Mouse (Mus musculus) limb, embryonic 15.5 days (tissue): ENCODE results near the gene Cdc42bpa. TPM values are rescaled to one million over a fixed set of nuclear protein-coding genes. Genes with fewer than 3 reads are reported as not detected.
A peak's percentile ranks its signal among the peaks of the same experiment; 100 is the strongest.

ENCODE experiments used
- ATAC-seq: fragments of 200-750 bp; cut with Nextera tagmentation; 2 replicates; pipeline ENCODE4 v1.8.0; 2017; ENCODE audit warnings: low read depth, moderate TSS enrichment; ENCODE audit not compliant: insufficient number of reproducible peaks, low FRiP score, low TSS enrichment
- H3K27ac ChIP-seq: fragments of 300-500 bp; sonication (generic); 2 replicates; pipeline ENCODE4 v1.5.1; 2015; ENCODE audit warnings: moderate library complexity, mild to moderate bottlenecking, inconsistent platforms
- H3K27me3 ChIP-seq: fragments of 300-500 bp; sonication (generic); 2 replicates; pipeline ENCODE4 v1.6.1; 2015; ENCODE audit warnings: inconsistent platforms
- H3K36me3 ChIP-seq: fragments of 300-500 bp; sonication (generic); 2 replicates; pipeline ENCODE4 v1.6.1; 2015; ENCODE audit warnings: inconsistent platforms
- H3K4me1 ChIP-seq: fragments of 300-500 bp; sonication (generic); 2 replicates; pipeline ENCODE4 v1.6.1; 2015; ENCODE audit warnings: inconsistent platforms
- H3K4me2 ChIP-seq: fragments of 300-500 bp; sonication (generic); 2 replicates; pipeline ENCODE4 v1.6.1; 2015; ENCODE audit warnings: mild to moderate bottlenecking, inconsistent platforms
- H3K4me3 ChIP-seq: fragments of 300-500 bp; sonication (generic); 2 replicates; pipeline ENCODE4 v1.5.1; 2015; ENCODE audit warnings: mild to moderate bottlenecking, inconsistent platforms
- H3K9ac ChIP-seq: fragments of 300-500 bp; sonication (generic); 2 replicates; pipeline ENCODE4 v1.6.1; 2015; ENCODE audit warnings: inconsistent platforms
- H3K9me3 ChIP-seq: fragments of 300-500 bp; sonication (generic); 2 replicates; pipeline ENCODE4 v1.6.1; 2016; ENCODE audit warnings: inconsistent platforms
- WGBS: fragments of 180-500 bp; shearing (Covaris S2); methylation state at CpG from one replicate; pipeline ENCODE4 v1.1.7; 2015; 5-methylcytosine and 5-hydroxymethylcytosine counted together
- polyA plus RNA-seq: library from polyadenylated mRNA; unstranded; fragments of >200 nt; fragmentation: Nextera tagmentation; extraction: Ambion mirVana; gene quantifications from 2 replicates; pipeline ENCODE4 v1.2.1, GENCODE M21; 2015

The Cdc42bpa gene
- polyA plus RNA-seq, 1 experiment from 2014 or later = 17.6 TPM

- Histone ChIP-seq H3K9me3 (no peaks in the 10 kb centered on the region), H3K9ac (no peak overlapping the region), H3K27me3 (0 out of 2 replicates have a peak, but pooled peaks cover 2% of the 10 kb centered on the region), H3K4me2 (no peak overlapping the region), H3K36me3 (no peaks in the 10 kb centered on the region), H3K4me3 (no peak overlapping the region), H3K4me1 (peaks cover 16% of the 10 kb centered on the region), H3K27ac (no peak overlapping the region)
- WGBS = 84% methylated on average over 3 of the region's 3 CpGs
- ATAC-seq = no peak
Observed at GRCm38 (mm10) chr1:180197956-180198355, 237.7 kb downstream of the Cdc42bpa start.

GRCm38 (mm10) chr1:180198959-180199714 is 238.9 kb downstream of the Cdc42bpa start, which contains the start of gene Coq8a:
Gene Coq8a, minus strand, starts transcription at chr1:180199602.
- Histone ChIP-seq H3K27me3 (no peaks in the 10 kb centered on the region), H3K9me3 (no peaks in the 10 kb centered on the region), H3K4me1 (peaks cover 15% of the 10 kb centered on the region), H3K4me3 (no peak within 1 kb of the TSS), H3K27ac (no peak within 1 kb of the TSS), H3K36me3 (no peaks in the 10 kb centered on the region), H3K4me2 (no peak within 1 kb of the TSS), H3K9ac (no peak within 1 kb of the TSS)
- WGBS = 60% methylated on average over 4 of the region's 4 CpGs
- ATAC-seq = no peak

GRCm38 (mm10) chr1:180199715-180200050 is 239.4 kb downstream of the Cdc42bpa start:
- Histone ChIP-seq H3K4me2 (no peak overlapping the region), H3K9ac (no peak overlapping the region), H3K4me3 (no peak overlapping the region), H3K36me3 (no peaks in the 10 kb centered on the region), H3K4me1 (peaks cover 11% of the 10 kb centered on the region), H3K27me3 (no peaks in the 10 kb centered on the region), H3K9me3 (no peaks in the 10 kb centered on the region), H3K27ac (no peak overlapping the region)
- no peak for ATAC-seq
- WGBS = 73% methylated on average over 4 of the region's 4 CpGs

GRCm38 (mm10) chr1:180200722-180201121 is 240.4 kb downstream of the Cdc42bpa start:
- WGBS = 41% methylated on average over 5 of the region's 5 CpGs
- no peaks in the 10 kb centered on the region for H3K27me3 ChIP-seq
- H3K9ac ChIP-seq = no peak overlapping the region
- no peak overlapping the region for H3K27ac ChIP-seq
- ATAC-seq = no peak
- peaks cover 3% of the 10 kb centered on the region; the same call in 1 of the 2 replicates for H3K4me1 ChIP-seq
- H3K4me2 ChIP-seq = no peak overlapping the region
- no peaks in the 10 kb centered on the region for H3K36me3 ChIP-seq
- H3K9me3 ChIP-seq = no peaks in the 10 kb centered on the region
- H3K4me3 ChIP-seq = no peak overlapping the region

- H3K27ac ChIP-seq = no peak overlapping the region
- H3K4me2 ChIP-seq = no peak overlapping the region
- WGBS = 86% methylated on average over 3 of the region's 3 CpGs
- H3K9ac ChIP-seq = no peak overlapping the region
- H3K36me3 ChIP-seq = no peaks in the 10 kb centered on the region
- H3K27me3 ChIP-seq = no peaks in the 10 kb centered on the region
- H3K4me1 ChIP-seq = no peaks in the 10 kb centered on the region
- ATAC-seq = no peak
- no peak overlapping the region for H3K4me3 ChIP-seq
- H3K9me3 ChIP-seq = no peaks in the 10 kb centered on the region
Observed at GRCm38 (mm10) chr1:180208370-180208769, 248.1 kb downstream of the Cdc42bpa start.

GRCm38 (mm10) chr1:180210031-180210432 is 249.8 kb downstream of the Cdc42bpa start:
- no peaks in the 10 kb centered on the region for H3K27me3 ChIP-seq
- no peaks in the 10 kb centered on the region for H3K36me3 ChIP-seq
- ATAC-seq = no peak
- no peaks in the 10 kb centered on the region for H3K4me1 ChIP-seq
- no peak overlapping the region for H3K4me3 ChIP-seq
- no peak overlapping the region for H3K9ac ChIP-seq
- WGBS = 64% methylated on average over 4 of the region's 4 CpGs
- H3K4me2 ChIP-seq = no peak overlapping the region
- no peaks in the 10 kb centered on the region for H3K9me3 ChIP-seq
- no peak overlapping the region for H3K27ac ChIP-seq

- Histone ChIP-seq H3K9me3 (no peaks in the 10 kb centered on the region), H3K27me3 (no peaks in the 10 kb centered on the region), H3K4me1 (no peaks in the 10 kb centered on the region), H3K4me2 (no peak overlapping the region), H3K27ac (no peak overlapping the region), H3K36me3 (no peaks in the 10 kb centered on the region), H3K9ac (no peak overlapping the region), H3K4me3 (no peak overlapping the region)
- ATAC-seq = no peak
- WGBS = 82% methylated on average over 9 of the region's 9 CpGs
Observed at GRCm38 (mm10) chr1:180210781-180211271, 250.6 kb downstream of the Cdc42bpa start.

- 87% methylated on average over 5 of the region's 5 CpGs for WGBS
- Histone ChIP-seq H3K4me1 (no peaks in the 10 kb centered on the region), H3K9ac (no peak overlapping the region), H3K9me3 (no peaks in the 10 kb centered on the region), H3K4me3 (no peak overlapping the region), H3K36me3 (no peaks in the 10 kb centered on the region), H3K27me3 (no peaks in the 10 kb centered on the region), H3K27ac (no peak overlapping the region), H3K4me2 (no peak overlapping the region)
- no peak for ATAC-seq
Observed at GRCm38 (mm10) chr1:180212911-180213310, 252.6 kb downstream of the Cdc42bpa start.

- Histone ChIP-seq H3K27ac (no peak overlapping the region), H3K9ac (no peak overlapping the region), H3K36me3 (no peaks in the 10 kb centered on the region), H3K4me2 (no peak overlapping the region), H3K4me1 (no peaks in the 10 kb centered on the region), H3K27me3 (no peaks in the 10 kb centered on the region), H3K4me3 (no peak overlapping the region), H3K9me3 (no peaks in the 10 kb centered on the region)
- peak; percentile 49; the same call in 1 of the 2 replicates for ATAC-seq
- WGBS = 16% methylated on average over 4 of the region's 4 CpGs
Observed at GRCm38 (mm10) chr1:180215044-180215443, 254.8 kb downstream of the Cdc42bpa start.

Other genes starting within 250 kb of the Cdc42bpa start
- 0.04 and 0.16 TPM in 2 replicates for gene Kif28, start 215.2 kb upstream of the Cdc42bpa start, polyA plus RNA-seq
- gene Gm10518, start 157.1 kb upstream of the Cdc42bpa start, polyA plus RNA-seq = 0.19 TPM in 1 of 2 replicates, not detected in the other
- 17.8 and 20.6 TPM in 2 replicates for gene Ahctf1, start 156.8 kb upstream of the Cdc42bpa start, polyA plus RNA-seq
- gene Coq8a, start 239.1 kb downstream of the Cdc42bpa start, polyA plus RNA-seq = 9.6 and 19.1 TPM in 2 replicates